Mouse (Mus musculus): ENCODE results near the gene Ramp2. TPM values are rescaled to one million over a fixed set of nuclear protein-coding genes. Genes with fewer than 3 reads are reported as not detected.

Ramp2 gene
- polyA plus RNA-seq (2014; fragmentation: Illumina TruSeq; extraction: RNeasy Lipid Tissue Mini Kit (QIAGEN cat#74804); ENCODE audit: low read depth, low replicate concordance) = 44.1 TPM

DNA sequence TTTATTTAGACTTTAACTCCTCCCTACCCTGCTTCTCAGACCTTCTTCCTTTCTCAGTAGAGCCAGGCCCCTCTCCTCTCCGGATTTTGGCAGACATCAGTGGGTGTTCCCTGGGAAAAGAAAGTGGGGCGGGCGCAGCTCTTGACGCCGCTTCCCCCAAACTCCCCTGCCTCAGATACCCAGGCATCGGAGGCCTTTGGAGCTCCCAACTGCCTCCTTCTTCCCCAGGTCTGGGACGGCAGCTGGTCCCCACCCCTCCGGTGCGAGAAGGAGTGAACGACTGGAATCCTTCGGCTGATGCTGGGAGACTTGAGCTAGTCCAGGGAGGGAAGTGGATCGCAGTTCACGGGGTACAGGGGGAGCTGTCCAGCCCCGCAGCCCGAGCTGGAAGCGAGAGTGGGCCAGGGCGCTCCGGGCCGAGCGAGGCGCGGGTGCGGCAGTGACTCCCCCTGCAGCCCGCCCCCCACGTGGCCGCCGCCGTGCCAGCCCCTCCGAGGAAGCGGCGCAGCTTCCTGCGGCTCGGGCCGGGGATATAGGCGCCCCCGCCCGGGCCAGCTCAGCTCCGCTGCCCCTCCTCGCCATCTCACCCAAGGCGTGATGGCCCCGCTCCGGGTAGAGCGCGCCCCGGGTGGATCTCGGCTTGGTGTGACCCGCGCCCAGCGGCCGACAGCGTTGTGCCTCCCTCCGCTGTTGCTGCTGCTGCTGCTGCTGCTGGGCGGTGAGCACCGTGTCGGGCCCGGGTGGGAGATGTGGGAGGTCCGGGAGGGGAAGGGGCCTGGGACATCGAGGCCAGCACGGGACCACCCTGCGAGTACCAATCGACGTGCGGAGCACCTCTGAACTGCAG is at the start of gene Ramp2:
Gene Ramp2, plus strand, starts transcription at position 174 of the 847 bp plus-strand sequence.

DNA sequence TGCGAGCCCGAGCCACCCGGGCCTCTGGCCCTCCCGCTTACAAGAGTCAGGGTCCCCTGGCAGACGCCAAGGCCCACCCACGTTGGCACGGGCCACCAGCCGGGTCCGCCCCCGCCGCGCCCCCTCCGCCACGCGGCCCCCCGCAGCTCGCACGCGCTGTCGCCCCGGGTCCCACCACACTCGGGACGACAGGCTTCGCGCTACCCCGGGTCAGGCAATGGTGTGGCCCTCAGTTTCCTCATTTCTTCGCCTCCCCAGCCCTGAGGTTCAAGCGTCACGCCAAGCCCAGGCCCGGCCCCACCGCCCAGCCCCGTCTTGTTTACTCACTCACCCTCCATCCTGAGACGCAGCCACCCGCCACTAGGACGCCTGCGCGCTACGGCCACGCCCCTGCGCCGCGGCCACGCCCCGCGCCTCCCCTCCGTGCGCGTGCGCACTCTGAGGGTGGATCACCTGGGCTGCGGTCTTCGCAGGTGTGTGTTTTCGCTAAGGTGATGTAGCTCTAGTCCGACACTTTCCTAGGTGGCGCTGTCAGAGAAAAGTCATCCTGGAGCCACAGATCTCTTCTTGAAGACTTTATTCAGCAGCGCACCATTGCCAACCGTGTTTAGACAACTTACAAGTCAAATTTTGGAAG is 19.6 kb upstream of the Ramp2 start, which contains the start of gene Ezh1:
Gene Ezh1, minus strand, starts transcription at position 399 of the 637 bp plus-strand sequence.

GRCm38 (mm10) chr11:101253613-101254389 is 8.0 kb downstream of the Ramp2 start, which contains the start of gene Vps25:
TSS of gene Vps25 (plus strand) at chr11:101253707.

DNA sequence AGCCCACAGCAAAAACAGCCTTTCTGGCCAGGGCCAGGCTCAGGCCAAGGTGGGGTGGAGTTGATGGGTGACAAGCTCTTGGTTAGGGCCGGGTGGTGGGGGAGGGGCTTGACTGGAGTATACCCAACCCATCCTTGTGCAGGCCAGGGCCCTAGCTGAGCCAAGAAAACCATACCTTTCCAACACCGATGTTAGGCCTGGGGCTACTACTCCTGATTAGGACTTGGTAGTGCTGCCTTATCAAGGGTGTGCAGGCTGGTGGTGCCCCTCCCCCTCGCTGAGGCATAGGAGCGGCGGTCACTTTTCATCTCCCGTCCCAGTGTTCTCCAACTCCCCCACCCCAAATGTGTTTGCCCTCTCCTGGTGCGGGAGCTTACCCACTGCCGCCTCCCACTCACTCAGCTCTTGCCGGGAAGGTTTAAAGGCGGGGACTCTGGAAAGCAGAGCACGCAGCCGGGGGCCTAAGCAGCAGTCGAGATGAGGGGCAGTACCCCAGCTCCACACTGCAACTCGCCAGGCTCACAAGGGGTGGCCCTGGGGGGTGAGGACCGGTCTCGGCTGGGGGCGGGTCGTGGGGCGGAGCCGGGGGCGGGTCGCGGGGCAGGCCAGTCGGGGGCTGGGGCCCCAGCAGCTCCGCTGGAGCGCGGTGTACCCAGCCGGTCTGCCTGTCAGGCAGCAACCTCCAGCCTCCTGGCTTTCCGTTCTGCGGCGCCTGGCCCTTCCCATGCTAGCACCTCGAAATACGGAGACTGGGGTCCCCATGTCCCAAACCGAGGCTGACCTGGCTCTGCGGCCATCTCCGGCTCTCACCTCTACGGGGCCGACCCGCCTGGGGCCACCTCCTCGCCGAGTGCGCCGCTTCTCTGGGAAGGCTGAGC is 14.4 kb downstream of the Ramp2 start, which contains the start of gene Wnk4:
Gene Wnk4, plus strand, starts transcription at position 620 of the 878 bp plus-strand sequence.

DNA sequence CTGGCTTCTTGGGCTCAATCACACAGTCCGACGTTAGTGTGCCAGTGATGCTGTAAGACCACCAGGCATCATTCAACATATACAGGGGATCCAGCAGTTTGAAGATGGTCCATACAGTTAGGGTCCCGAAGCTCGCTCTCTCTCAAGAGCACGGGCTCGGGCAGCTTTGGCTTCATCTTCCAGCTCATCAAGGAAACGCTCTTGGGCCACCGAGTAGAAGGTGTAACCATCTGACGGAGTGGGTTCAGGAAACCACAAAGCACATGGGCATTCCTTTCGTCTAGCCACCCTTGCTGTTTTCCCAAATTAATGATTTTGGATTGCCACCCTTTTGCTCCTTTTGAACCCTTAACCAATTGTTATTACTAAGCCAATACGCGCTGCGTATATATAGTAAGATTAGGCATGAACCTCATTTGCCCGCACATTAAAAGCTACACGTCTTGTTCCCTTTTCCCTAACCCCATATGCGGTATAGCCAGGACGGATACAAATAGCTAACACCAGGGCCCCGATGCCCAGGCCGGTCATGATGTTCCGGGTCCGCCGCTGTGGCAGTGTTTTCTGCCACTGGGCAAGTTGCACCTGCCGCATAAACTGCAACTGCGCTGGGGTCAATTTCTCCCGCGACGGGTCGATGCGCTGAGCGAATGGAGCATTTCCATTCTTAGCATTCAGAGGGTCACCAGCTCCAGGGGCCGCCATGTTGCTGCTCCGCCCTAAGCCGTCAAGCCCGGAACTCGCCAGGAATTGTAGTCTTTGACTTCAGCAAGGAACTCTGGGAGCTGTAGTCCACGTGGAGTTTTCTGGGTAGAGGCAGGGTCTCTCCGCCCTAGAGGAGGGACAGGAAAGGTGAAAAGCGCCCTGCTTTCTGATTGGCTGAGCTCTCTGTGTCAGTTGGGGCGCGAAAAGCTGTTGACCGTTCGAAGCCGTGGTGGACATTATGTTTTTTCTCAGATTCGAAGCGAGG is 32.7 kb downstream of the Ramp2 start, which contains the start of the genes Cntd1 and Coa3:
Gene Cntd1, plus strand, starts transcription at position 790 of the 970 bp plus-strand sequence.
Gene Coa3, minus strand, starts transcription at position 892 of the 970 bp plus-strand sequence.

DNA sequence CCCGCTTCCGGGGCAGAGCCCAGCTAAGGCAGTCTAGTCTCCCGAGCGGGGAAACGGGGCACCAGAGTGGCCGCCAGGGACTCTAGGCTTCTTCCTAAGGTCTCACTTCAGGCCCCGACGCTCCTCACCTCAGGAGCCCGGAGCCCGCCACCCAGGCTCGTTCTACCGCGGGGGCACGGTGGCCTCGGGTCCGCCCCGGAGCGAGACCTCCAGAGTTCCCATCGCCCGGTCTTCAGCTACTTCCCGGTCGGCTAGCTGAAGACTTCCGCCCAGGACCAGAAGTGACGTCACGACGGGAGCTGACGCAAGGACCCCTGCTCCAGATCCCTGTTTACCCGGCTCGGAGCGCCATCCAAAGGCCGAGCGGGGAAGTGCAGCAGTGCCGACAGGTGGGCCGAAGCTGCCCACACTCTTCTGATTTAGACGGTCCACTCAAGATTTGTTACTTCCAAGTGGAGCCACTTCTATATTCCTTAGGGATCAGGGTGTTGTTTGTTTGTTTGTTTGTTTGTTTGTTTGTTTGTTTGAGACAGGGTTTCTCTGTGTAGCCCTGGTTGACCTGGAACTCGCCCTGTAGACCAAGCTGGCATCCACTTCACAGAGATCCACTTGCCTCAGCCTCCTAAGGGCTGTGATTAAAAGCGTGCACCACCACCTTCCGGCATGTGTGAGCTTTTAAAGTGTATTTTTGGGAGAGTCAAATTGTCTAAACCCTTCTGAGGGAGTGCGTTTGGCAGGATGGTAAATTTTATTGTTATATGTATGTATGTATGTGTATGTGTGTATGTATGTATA is 56.4 kb downstream of the Ramp2 start, which contains the start of gene Becn1:
Gene Becn1, minus strand, starts transcription at position 283 of the 795 bp plus-strand sequence.

Other genes starting within 250 kb of the Ramp2 start
- gene Atp6v0a1, start 236.6 kb upstream of the Ramp2 start, polyA plus RNA-seq (2014; fragmentation: Illumina TruSeq; extraction: RNeasy Lipid Tissue Mini Kit (QIAGEN cat#74804); ENCODE audit: low read depth, low replicate concordance) = 100 TPM
- 34.9 TPM for gene Naglu, start 176.0 kb upstream of the Ramp2 start, polyA plus RNA-seq (2014; fragmentation: Illumina TruSeq; extraction: RNeasy Lipid Tissue Mini Kit (QIAGEN cat#74804); ENCODE audit: low read depth, low replicate concordance)
- 0.62 TPM for gene Hsd17b1, start 167.6 kb upstream of the Ramp2 start, polyA plus RNA-seq (2014; fragmentation: Illumina TruSeq; extraction: RNeasy Lipid Tissue Mini Kit (QIAGEN cat#74804); ENCODE audit: low read depth, low replicate concordance)
- 35.8 TPM for gene Coasy, start 163.5 kb upstream of the Ramp2 start, polyA plus RNA-seq (2014; fragmentation: Illumina TruSeq; extraction: RNeasy Lipid Tissue Mini Kit (QIAGEN cat#74804); ENCODE audit: low read depth, low replicate concordance)
- 33.4 TPM for gene Mlx, start 158.8 kb upstream of the Ramp2 start, polyA plus RNA-seq (2014; fragmentation: Illumina TruSeq; extraction: RNeasy Lipid Tissue Mini Kit (QIAGEN cat#74804); ENCODE audit: low read depth, low replicate concordance)
- gene Psmc3ip, start 150.6 kb upstream of the Ramp2 start, polyA plus RNA-seq (2014; fragmentation: Illumina TruSeq; extraction: RNeasy Lipid Tissue Mini Kit (QIAGEN cat#74804); ENCODE audit: low read depth, low replicate concordance) = 8.3 TPM
- 45.6 TPM for gene Retreg3, start 126.1 kb upstream of the Ramp2 start, polyA plus RNA-seq (2014; fragmentation: Illumina TruSeq; extraction: RNeasy Lipid Tissue Mini Kit (QIAGEN cat#74804); ENCODE audit: low read depth, low replicate concordance)
- gene Tubg1, start 126.1 kb upstream of the Ramp2 start, polyA plus RNA-seq (2014; fragmentation: Illumina TruSeq; extraction: RNeasy Lipid Tissue Mini Kit (QIAGEN cat#74804); ENCODE audit: low read depth, low replicate concordance) = 22.4 TPM
- gene Tubg2, start 90.1 kb upstream of the Ramp2 start, polyA plus RNA-seq (2014; fragmentation: Illumina TruSeq; extraction: RNeasy Lipid Tissue Mini Kit (QIAGEN cat#74804); ENCODE audit: low read depth, low replicate concordance) = 2.4 TPM
- 3.5 TPM for gene Cntnap1, start 75.5 kb upstream of the Ramp2 start, polyA plus RNA-seq (2014; fragmentation: Illumina TruSeq; extraction: RNeasy Lipid Tissue Mini Kit (QIAGEN cat#74804); ENCODE audit: low read depth, low replicate concordance)
- gene Plekhh3, start 74.7 kb upstream of the Ramp2 start, polyA plus RNA-seq (2014; fragmentation: Illumina TruSeq; extraction: RNeasy Lipid Tissue Mini Kit (QIAGEN cat#74804); ENCODE audit: low read depth, low replicate concordance) = 10.9 TPM
- not detected for gene Ccr10, start 70.6 kb upstream of the Ramp2 start, polyA plus RNA-seq (2014; fragmentation: Illumina TruSeq; extraction: RNeasy Lipid Tissue Mini Kit (QIAGEN cat#74804); ENCODE audit: low read depth, low replicate concordance)
- gene Ezh1, start 19.6 kb upstream of the Ramp2 start, polyA plus RNA-seq (2014; fragmentation: Illumina TruSeq; extraction: RNeasy Lipid Tissue Mini Kit (QIAGEN cat#74804); ENCODE audit: low read depth, low replicate concordance) = 45.0 TPM
- 145 TPM for gene Vps25, start 7.7 kb downstream of the Ramp2 start, polyA plus RNA-seq (2014; fragmentation: Illumina TruSeq; extraction: RNeasy Lipid Tissue Mini Kit (QIAGEN cat#74804); ENCODE audit: low read depth, low replicate concordance)
- gene Wnk4, start 14.5 kb downstream of the Ramp2 start, polyA plus RNA-seq (2014; fragmentation: Illumina TruSeq; extraction: RNeasy Lipid Tissue Mini Kit (QIAGEN cat#74804); ENCODE audit: low read depth, low replicate concordance) = 14.0 TPM
- gene Cntd1, start 33.0 kb downstream of the Ramp2 start, polyA plus RNA-seq (2014; fragmentation: Illumina TruSeq; extraction: RNeasy Lipid Tissue Mini Kit (QIAGEN cat#74804); ENCODE audit: low read depth, low replicate concordance) = 3.1 TPM
- gene Coa3, start 33.1 kb downstream of the Ramp2 start, polyA plus RNA-seq (2014; fragmentation: Illumina TruSeq; extraction: RNeasy Lipid Tissue Mini Kit (QIAGEN cat#74804); ENCODE audit: low read depth, low replicate concordance) = 114 TPM
- gene Becn1, start 56.3 kb downstream of the Ramp2 start, polyA plus RNA-seq (2014; fragmentation: Illumina TruSeq; extraction: RNeasy Lipid Tissue Mini Kit (QIAGEN cat#74804); ENCODE audit: low read depth, low replicate concordance) = 151 TPM
- 64.9 TPM for gene Psme3, start 70.2 kb downstream of the Ramp2 start, polyA plus RNA-seq (2014; fragmentation: Illumina TruSeq; extraction: RNeasy Lipid Tissue Mini Kit (QIAGEN cat#74804); ENCODE audit: low read depth, low replicate concordance)
- gene Aoc2, start 79.0 kb downstream of the Ramp2 start, polyA plus RNA-seq (2014; fragmentation: Illumina TruSeq; extraction: RNeasy Lipid Tissue Mini Kit (QIAGEN cat#74804); ENCODE audit: low read depth, low replicate concordance) = 2.3 TPM
- 318 TPM for gene Aoc3, start 84.6 kb downstream of the Ramp2 start, polyA plus RNA-seq (2014; fragmentation: Illumina TruSeq; extraction: RNeasy Lipid Tissue Mini Kit (QIAGEN cat#74804); ENCODE audit: low read depth, low replicate concordance)
- 0.88 TPM for gene G6pc, start 121.5 kb downstream of the Ramp2 start, polyA plus RNA-seq (2014; fragmentation: Illumina TruSeq; extraction: RNeasy Lipid Tissue Mini Kit (QIAGEN cat#74804); ENCODE audit: low read depth, low replicate concordance)
- 37.5 TPM for gene Aarsd1, start 171.6 kb downstream of the Ramp2 start, polyA plus RNA-seq (2014; fragmentation: Illumina TruSeq; extraction: RNeasy Lipid Tissue Mini Kit (QIAGEN cat#74804); ENCODE audit: low read depth, low replicate concordance)
- gene Gm27029, start 178.8 kb downstream of the Ramp2 start, polyA plus RNA-seq (2014; fragmentation: Illumina TruSeq; extraction: RNeasy Lipid Tissue Mini Kit (QIAGEN cat#74804); ENCODE audit: low read depth, low replicate concordance) = 1.8 TPM
- gene Rundc1, start 179.1 kb downstream of the Ramp2 start, polyA plus RNA-seq (2014; fragmentation: Illumina TruSeq; extraction: RNeasy Lipid Tissue Mini Kit (QIAGEN cat#74804); ENCODE audit: low read depth, low replicate concordance) = 20.2 TPM
- gene Ptges3l, start 179.3 kb downstream of the Ramp2 start, polyA plus RNA-seq (2014; fragmentation: Illumina TruSeq; extraction: RNeasy Lipid Tissue Mini Kit (QIAGEN cat#74804); ENCODE audit: low read depth, low replicate concordance) = 19.3 TPM
- gene Rpl27, start 196.3 kb downstream of the Ramp2 start, polyA plus RNA-seq (2014; fragmentation: Illumina TruSeq; extraction: RNeasy Lipid Tissue Mini Kit (QIAGEN cat#74804); ENCODE audit: low read depth, low replicate concordance) = 510 TPM
- gene Ifi35, start 202.4 kb downstream of the Ramp2 start, polyA plus RNA-seq (2014; fragmentation: Illumina TruSeq; extraction: RNeasy Lipid Tissue Mini Kit (QIAGEN cat#74804); ENCODE audit: low read depth, low replicate concordance) = 37.6 TPM
- gene Rnd2, start 219.0 kb downstream of the Ramp2 start, polyA plus RNA-seq (2014; fragmentation: Illumina TruSeq; extraction: RNeasy Lipid Tissue Mini Kit (QIAGEN cat#74804); ENCODE audit: low read depth, low replicate concordance) = 13.9 TPM
- 95.9 TPM for gene Vat1, start 220.2 kb downstream of the Ramp2 start, polyA plus RNA-seq (2014; fragmentation: Illumina TruSeq; extraction: RNeasy Lipid Tissue Mini Kit (QIAGEN cat#74804); ENCODE audit: low read depth, low replicate concordance)